8 mouse cellular contexts compared by ENCODE assay signal in the genomic region with DNA sequence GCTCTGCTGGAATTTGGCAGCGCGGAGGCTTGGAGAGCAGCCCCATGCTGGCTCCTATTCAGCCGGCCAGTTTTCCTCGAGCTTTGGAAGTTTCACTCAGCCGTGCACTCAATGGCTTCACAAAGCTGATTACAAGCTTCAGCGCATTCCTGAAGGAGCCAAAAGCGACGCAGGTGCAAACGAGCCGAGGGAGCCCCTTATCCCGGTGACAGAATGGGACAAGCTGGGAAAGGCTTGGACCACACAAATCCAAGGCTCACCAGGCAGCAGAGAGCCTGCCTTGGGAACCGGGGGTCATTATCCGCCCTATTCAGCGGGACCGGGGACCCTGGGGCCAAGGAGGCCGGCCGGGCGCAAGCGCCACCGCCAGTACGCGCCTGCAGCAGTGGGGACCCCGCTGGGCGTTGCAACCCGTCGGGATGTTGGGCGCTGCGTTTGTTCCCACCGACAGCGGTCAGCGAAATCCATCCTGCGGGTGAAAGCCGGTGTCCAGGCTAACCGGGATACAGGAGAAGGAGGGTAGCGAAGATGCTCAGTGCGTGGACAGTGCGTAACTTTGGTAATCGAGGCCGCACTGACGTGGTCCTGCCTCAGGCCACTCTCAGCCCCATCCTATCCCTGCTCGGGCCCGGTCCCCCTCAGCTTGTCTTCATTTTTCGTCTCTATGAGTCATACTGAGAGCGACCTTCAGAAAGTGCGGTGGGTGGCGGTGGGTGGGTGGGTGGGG. TPM values are rescaled to one million over a fixed set of nuclear protein-coding genes. Genes with fewer than 3 reads are reported as not detected.
A peak's percentile ranks its signal among the peaks of the same experiment; 100 is the strongest.
DNase-seq lines count a peak whose midpoint lies in the region; ATAC-seq lines count a peak whose summit lies in the region.

No protein-coding gene starts in this region.

- H3K4me2 ChIP-seq in embryonic facial prominence, embryonic 12.5 days (replicated peaks): peak overlapping the region; percentile 34

- H3K4me1 ChIP-seq in embryonic facial prominence, embryonic 12.5 days: peaks cover 12% of the 10 kb centered on the region

- H3K9ac ChIP-seq in embryonic facial prominence, embryonic 12.5 days: no peak overlapping the region

- ATAC-seq in embryonic facial prominence, embryonic 12.5 days (ENCODE audit: insufficient number of reproducible peaks, insufficient read depth, low FRiP score, low TSS enrichment): 0 out of 2 replicates have a peak, but pooled peaks have one; percentile 54

- H3K4me3 ChIP-seq in embryonic facial prominence, embryonic 12.5 days: peak overlapping the region; percentile 15; the same call in 1 of the 2 replicates

- no peak overlapping the region for H3K27ac ChIP-seq in embryonic facial prominence, embryonic 12.5 days

- H3K36me3 ChIP-seq in embryonic facial prominence, embryonic 12.5 days: no peaks in the 10 kb centered on the region

- peak; percentile 41 for DNase-seq in ovary, postnatal 14 days (ENCODE audit: low spot score)
- DNase-seq in ovary, adult 18-20 months (ENCODE audit: low spot score): no peak
- peak; percentile 53 to 63 for DNase-seq in heart, postnatal 10 days
- peak; percentile 37 to 47 for DNase-seq in left cerebral cortex, postnatal 36 days (ENCODE audit: low spot score in 2 of 2)
- DNase-seq in right cerebral cortex, adult 18-20 months: peak; percentile 60
- DNase-seq in thymus, postnatal 10 days (ENCODE audit: low spot score in 2 of 2): no peak
- DNase-seq in lung, postnatal 4 days: no peak

- H3K27me3 ChIP-seq in embryonic facial prominence, embryonic 12.5 days: peaks cover 98% of the 10 kb centered on the region

- intact Hi-C loops in heart, postnatal 10 days (cut with DNase I): no loop called here
- intact Hi-C loops in left cerebral cortex, postnatal 36 days (cut with DNase I): loop anchor here (5.0 kb wide), 1 partner anchor 52 kb away; no protein-coding TSS in a partner anchor

- no peaks in the 10 kb centered on the region for H3K9me3 ChIP-seq in embryonic facial prominence, embryonic 12.5 days

- WGBS in embryonic facial prominence, embryonic 12.5 days: 1% methylated on average over 46 of the region's 46 CpGs

RNA-seq across cellular contexts. Expression of a gene that starts 35.2 kb away (rescaled TPM):
- polyA plus RNA-seq in embryonic facial prominence, embryonic 12.5 days (2016; fragmentation: Nextera tagmentation; extraction: Ambion mirVana): 0.50 and 0.51 TPM in 2 replicates
- not detected for total RNA-seq in heart, postnatal 10 days (2021)
- 10 to 100 TPM in 1 of 2 experiments, 1 to 10 TPM in 1; 7.9 to 12.8 TPM for total RNA-seq in left cerebral cortex, postnatal 36 days (2021)

Comparison
In these comparisons a context has a peak if more than half of its experiments do, and no peak if none do; other contexts are left out.
1. DNase-seq: peak in ovary, postnatal 14 days (single experiment), heart, postnatal 10 days (2 of 2), left cerebral cortex, postnatal 36 days (2 of 2) and right cerebral cortex, adult 18-20 months (single experiment); none in ovary, adult 18-20 months (single experiment), thymus, postnatal 10 days (0 of 2) and lung, postnatal 4 days (0 of 2).
2. RNA of a gene that starts 35.2 kb away (total RNA-seq): 7.9 to 12.8 TPM in left cerebral cortex, postnatal 36 days; not detected in heart, postnatal 10 days; every median in the first group is over 4 times any median in the second.